Mouse (Mus musculus) lung, postnatal 0 days (tissue): ENCODE data around the gene Rsrp1. TPM values are rescaled to one million over a fixed set of nuclear protein-coding genes. Genes with fewer than 3 reads are reported as not detected.

Experiments used
- ATAC-seq: fragments of 200-750 bp; cut with Nextera tagmentation; 2 replicates; pipeline ENCODE4 v1.8.0; 2017; ENCODE audit warnings: moderate library complexity
- DNase-seq: peaks from one replicate; pipeline ENCODE4 v3.0.0-alpha.2; 2016; ENCODE audit warnings: low spot score
- H3K27ac ChIP-seq: fragments of 300-500 bp; sonication (generic); 2 replicates; pipeline ENCODE4 v1.5.1; 2014; ENCODE audit warnings: antibody characterized with exemption, mild to moderate bottlenecking, low read length, mixed read lengths
- H3K27me3 ChIP-seq: fragments of 300-500 bp; sonication (generic); replicated peaks from 2 replicates; pipeline ENCODE4 v1.6.1; 2014; ENCODE audit warnings: low read length, mixed read lengths; ENCODE audit not compliant: insufficient read depth
- H3K36me3 ChIP-seq: fragments of 300-500 bp; sonication (generic); 2 replicates; pipeline ENCODE4 v1.6.1; 2014; ENCODE audit warnings: low read length, mixed read lengths; ENCODE audit not compliant: insufficient read depth
- H3K4me1 ChIP-seq: fragments of 300-500 bp; sonication (generic); 2 replicates; pipeline ENCODE4 v1.6.1; 2014; ENCODE audit warnings: antibody characterized with exemption, low read depth, low read length, mixed read lengths; ENCODE audit not compliant: insufficient read depth
- H3K4me2 ChIP-seq: fragments of 300-500 bp; sonication (generic); replicated peaks from 2 replicates; pipeline ENCODE4 v1.6.1; 2014; ENCODE audit warnings: low read depth, mild to moderate bottlenecking, low read length, moderate library complexity, mixed read lengths
- H3K4me3 ChIP-seq: fragments of 300-500 bp; sonication (generic); 2 replicates; pipeline ENCODE4 v1.5.1; 2014; ENCODE audit warnings: low read depth, low read length
- H3K9ac ChIP-seq: fragments of 300-500 bp; sonication (generic); replicated peaks from 2 replicates; pipeline ENCODE4 v1.6.1; 2014; ENCODE audit warnings: low read depth, mild to moderate bottlenecking
- H3K9me3 ChIP-seq: fragments of 300-500 bp; sonication (generic); 2 replicates; pipeline ENCODE4 v1.6.1; 2016; ENCODE audit warnings: low read length, mixed read lengths
- CTCF ChIP-seq: IDR thresholded peaks from 2 replicates; pipeline ENCODE4 v1.5.1; 2016; ENCODE audit warnings: antibody characterized with exemption, mild to moderate bottlenecking
- EP300 ChIP-seq: IDR thresholded peaks from 2 replicates; pipeline ENCODE4 v1.6.1; 2016; ENCODE audit warnings: antibody characterized with exemption, mild to moderate bottlenecking, control low read depth
- WGBS: fragments of 180-500 bp; shearing (Covaris S2); extraction: QIAGEN DNeasy Blood & Tissue Kit; methylation state at CpG from one replicate; pipeline ENCODE4 v1.1.7; 2014; 5-methylcytosine and 5-hydroxymethylcytosine counted together
- polyA plus RNA-seq: library from polyadenylated mRNA; unstranded; fragments of >200 nt; fragmentation: Nextera tagmentation; extraction: Ambion mirVana; gene quantifications from 2 replicates; pipeline ENCODE4 v1.2.1, GENCODE M21; 2015

Gene Rsrp1
- polyA plus RNA-seq, 1 experiment from 2014 or later, result 542 TPM

DNA sequence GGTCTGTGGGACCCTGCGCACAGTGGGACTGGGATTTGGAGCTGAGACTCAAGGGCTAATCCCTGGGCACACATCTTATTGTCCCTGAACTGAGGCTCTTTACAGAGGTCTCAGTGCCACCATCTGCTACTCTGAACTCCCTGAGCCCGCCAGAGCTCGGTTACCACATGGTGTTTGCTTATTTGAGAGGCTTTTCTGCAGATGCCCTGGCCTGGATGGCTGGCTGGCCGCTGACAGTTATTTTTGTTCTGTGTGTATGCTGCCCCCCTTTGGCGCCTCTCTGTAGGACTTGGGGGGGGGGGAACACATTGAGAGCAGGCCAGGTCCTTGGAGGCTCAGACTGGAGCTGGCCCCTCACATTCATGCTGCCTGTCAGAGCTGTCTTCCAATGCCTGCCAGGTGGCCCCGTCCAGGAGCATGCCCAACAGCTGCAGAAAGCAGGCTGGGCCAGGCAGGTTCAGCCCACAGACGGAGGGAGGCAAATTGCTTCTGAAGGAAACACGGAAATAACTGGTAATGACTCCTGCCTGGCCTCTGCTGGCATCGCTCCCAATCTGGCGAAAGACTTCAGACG lies 27.2 kb downstream of the Rsrp1 start:
- 15% methylated on average over 11 of the region's 11 CpGs for WGBS
- Histone ChIP-seq H3K27ac (no peak overlapping the region), H3K27me3 (no peaks in the 10 kb centered on the region), H3K4me1 (no peaks in the 10 kb centered on the region), H3K4me2 (no peak overlapping the region), H3K9me3 (no peaks in the 10 kb centered on the region), H3K4me3 (no peak overlapping the region), H3K9ac (no peak overlapping the region), H3K36me3 (no peaks in the 10 kb centered on the region)
- ATAC-seq (peak; percentile 83), DNase-seq (peak; percentile 82)
- TF ChIP-seq EP300 (no peak), CTCF (peak; percentile 53)

DNA sequence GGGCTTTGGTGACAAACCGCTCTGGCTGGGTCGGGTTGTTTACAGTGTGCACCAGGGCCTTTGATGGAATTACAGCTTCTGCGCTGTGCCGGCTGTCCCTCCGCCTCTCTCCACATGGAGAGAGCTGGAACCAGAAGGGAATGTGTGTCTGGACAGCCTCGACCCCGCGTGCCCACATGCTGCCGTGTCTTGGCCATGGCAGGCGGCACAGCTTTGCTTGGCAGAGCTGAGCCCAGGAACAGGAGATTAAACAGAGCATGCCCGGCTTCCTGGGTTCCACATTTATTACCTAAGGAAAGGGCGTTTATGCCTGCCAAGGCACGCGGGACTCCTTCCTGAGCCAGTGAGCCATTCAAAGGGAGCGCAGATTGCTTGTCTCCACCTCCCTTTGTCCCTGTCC lies 31.1 kb downstream of the Rsrp1 start:
- no peak for ATAC-seq
- 19% methylated on average over 15 of the region's 15 CpGs for WGBS
- no peak overlapping the region for H3K27ac ChIP-seq

DNA sequence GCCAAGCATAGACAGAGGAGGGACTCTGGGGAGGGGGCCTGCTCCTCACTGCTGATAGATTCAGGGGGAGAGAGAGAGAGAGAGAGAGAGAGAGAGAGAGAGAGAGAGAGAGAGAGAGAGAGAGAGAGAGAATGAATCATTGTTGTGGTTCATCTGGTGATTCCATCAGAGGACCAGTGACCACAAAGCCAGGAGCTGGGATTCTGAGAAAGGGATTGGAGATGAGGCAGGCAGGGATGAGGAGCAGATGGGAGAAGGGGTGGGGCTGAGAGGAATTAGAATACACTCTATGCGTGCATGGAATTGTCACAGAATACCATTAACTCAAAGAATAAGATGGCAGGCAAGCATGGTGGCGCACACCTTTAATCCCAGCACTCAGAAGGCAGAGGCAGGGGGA lies 31.8 kb downstream of the Rsrp1 start:
- 92% methylated on average over 2 of the region's 2 CpGs for WGBS
- H3K36me3 ChIP-seq, result no peaks in the 10 kb centered on the region
- no peak overlapping the region for H3K4me2 ChIP-seq
- no peaks in the 10 kb centered on the region for H3K9me3 ChIP-seq
- no peak for DNase-seq
- no peak overlapping the region for H3K4me3 ChIP-seq
- H3K27me3 ChIP-seq, result no peaks in the 10 kb centered on the region
- H3K27ac ChIP-seq, result no peak overlapping the region
- no peak overlapping the region for H3K9ac ChIP-seq
- no peak for ATAC-seq
- no peak for TF ChIP-seq CTCF
- no peak for TF ChIP-seq EP300
- H3K4me1 ChIP-seq, result no peaks in the 10 kb centered on the region

More for the DNA sequence above, 31.1 kb downstream of the Rsrp1 start:
- no peaks in the 10 kb centered on the region for H3K36me3 ChIP-seq
- H3K27me3 ChIP-seq, result no peaks in the 10 kb centered on the region
- H3K9ac ChIP-seq, result no peak overlapping the region
- no peaks in the 10 kb centered on the region for H3K4me1 ChIP-seq
- no peak for DNase-seq
- no peak overlapping the region for H3K4me3 ChIP-seq
- TF ChIP-seq EP300 (no peak), CTCF (no peak)
- H3K4me2 ChIP-seq, result no peak overlapping the region
- H3K9me3 ChIP-seq, result no peaks in the 10 kb centered on the region

DNA sequence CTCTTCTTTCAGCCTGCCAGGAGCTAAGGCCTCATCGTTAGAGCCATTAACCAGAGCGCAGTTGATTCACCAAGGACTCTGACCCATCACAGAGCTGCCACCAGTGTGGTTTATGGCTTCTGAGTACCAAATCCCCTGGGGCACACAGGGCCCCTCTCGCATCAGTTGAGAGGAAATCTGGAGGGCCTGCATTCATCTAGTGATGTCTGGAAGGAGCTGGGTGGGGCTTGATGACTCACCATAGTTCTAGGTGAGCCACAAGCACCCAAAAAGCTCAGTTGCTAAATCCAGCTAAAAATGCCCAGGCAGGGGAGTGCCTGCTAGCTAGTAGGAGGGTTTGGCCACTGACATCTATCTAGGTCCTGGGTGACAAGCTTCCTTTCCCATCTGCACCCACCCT lies 32.5 kb downstream of the Rsrp1 start:
- Histone ChIP-seq H3K27me3 (no peaks in the 10 kb centered on the region), H3K36me3 (no peaks in the 10 kb centered on the region)
- DNase-seq, result no peak

DNA sequence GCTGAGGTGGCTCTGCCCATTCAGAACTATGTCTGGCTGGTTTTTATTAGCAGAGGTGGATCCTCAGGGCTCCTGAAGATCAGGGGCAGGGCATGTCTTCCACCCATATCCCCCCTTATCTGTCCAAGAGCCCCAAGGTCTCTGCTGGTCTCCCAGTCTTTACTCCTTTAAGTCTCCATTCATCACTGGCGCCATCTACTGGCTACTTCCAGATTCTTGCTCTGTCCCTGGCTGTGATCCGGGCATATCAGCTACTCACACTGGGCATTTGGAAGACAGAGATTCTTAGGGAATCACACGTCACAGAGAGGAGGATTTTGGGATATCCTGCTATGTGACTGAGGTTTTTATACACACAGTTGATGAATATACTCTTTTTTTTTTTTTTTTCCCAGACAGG lies 32.9 kb downstream of the Rsrp1 start:
- Histone ChIP-seq H3K4me3 (no peak overlapping the region), H3K4me1 (no peaks in the 10 kb centered on the region), H3K36me3 (no peaks in the 10 kb centered on the region), H3K9ac (no peak overlapping the region), H3K9me3 (no peaks in the 10 kb centered on the region), H3K27ac (no peak overlapping the region), H3K4me2 (no peak overlapping the region), H3K27me3 (no peaks in the 10 kb centered on the region)
- peak; percentile 78 for DNase-seq
- WGBS, result 16% methylated on average over 3 of the region's 3 CpGs
- peak; percentile 50 for ATAC-seq
- TF ChIP-seq EP300 (no peak), CTCF (peak; percentile 77)

More for the DNA sequence above, 32.5 kb downstream of the Rsrp1 start:
- Histone ChIP-seq H3K4me3 (no peak overlapping the region), H3K9me3 (no peaks in the 10 kb centered on the region), H3K4me1 (no peaks in the 10 kb centered on the region), H3K4me2 (no peak overlapping the region), H3K9ac (no peak overlapping the region), H3K27ac (no peak overlapping the region)
- TF ChIP-seq EP300, result no peak
- no peak for TF ChIP-seq CTCF
- no peak for ATAC-seq
- WGBS, result 72% methylated on average over 3 of the region's 3 CpGs

DNA sequence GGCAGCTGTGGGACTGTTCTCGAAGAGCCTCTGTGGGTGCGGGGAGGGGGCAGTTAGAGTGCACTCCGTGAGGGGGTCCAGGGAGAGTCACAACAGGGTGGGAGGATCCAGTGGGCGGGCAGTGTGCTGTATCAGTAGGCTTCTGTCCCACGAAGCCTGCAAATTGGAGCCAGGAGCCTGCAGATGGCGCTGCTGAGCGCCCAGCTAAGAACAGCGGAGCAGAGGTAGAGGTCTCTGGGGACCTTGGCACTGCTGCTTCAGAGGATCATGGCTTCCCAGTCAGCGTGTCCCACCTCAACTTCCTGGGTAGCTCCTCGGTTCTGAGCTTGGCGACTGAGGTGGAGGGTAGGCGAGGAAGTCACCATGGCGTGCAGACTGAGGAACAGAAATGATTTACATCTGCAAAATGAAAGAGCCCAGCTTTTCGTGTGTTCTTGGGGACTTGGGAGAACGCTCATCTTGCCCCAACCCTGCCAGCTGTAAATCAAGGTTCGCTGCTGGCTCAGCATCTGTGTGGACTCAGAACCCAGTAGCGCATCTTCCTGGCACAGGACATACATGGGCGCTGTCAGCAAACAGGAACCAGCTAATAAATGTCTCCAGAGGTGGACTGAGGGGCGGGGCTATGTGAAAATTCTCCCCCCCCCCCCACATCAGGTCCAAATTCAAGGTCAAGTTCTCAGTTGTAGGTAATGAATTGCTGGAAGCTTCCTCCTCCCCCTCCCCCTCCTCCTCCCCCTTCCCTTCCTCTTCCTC lies 39.8 kb downstream of the Rsrp1 start:
- Histone ChIP-seq H3K4me1 (no peaks in the 10 kb centered on the region), H3K27ac (no peak overlapping the region), H3K27me3 (no peaks in the 10 kb centered on the region), H3K4me3 (no peak overlapping the region), H3K36me3 (no peaks in the 10 kb centered on the region), H3K9ac (no peak overlapping the region), H3K9me3 (no peaks in the 10 kb centered on the region), H3K4me2 (peak overlapping the region; percentile 8; the same call in 1 of the 2 replicates)
- WGBS, result 27% methylated on average over 19 of the region's 19 CpGs
- DNase-seq (peak; percentile 61), ATAC-seq (peak; percentile 50; the same call in 1 of the 2 replicates)
- TF ChIP-seq CTCF, result peak; percentile 71
- no peak for TF ChIP-seq EP300
